Mouse (Mus musculus) erythroblast, embryonic 14.5 days (primary cell): ENCODE measurements around the gene Zyg11b. TPM values are rescaled to one million over a fixed set of nuclear protein-coding genes. Genes with fewer than 3 reads are reported as not detected.

Source experiments
- H3K27me3 ChIP-seq: 2 replicates; pipeline ENCODE4 v1.6.1; 2012; ENCODE audit warnings: inconsistent platforms; ENCODE audit not compliant: control insufficient read depth
- H3K36me3 ChIP-seq: 2 replicates; pipeline ENCODE4 v1.6.1; 2012; ENCODE audit warnings: mild to moderate bottlenecking, inconsistent platforms; ENCODE audit not compliant: control insufficient read depth
- H3K4me1 ChIP-seq: 2 replicates; pipeline ENCODE4 v1.6.1; 2012; ENCODE audit warnings: inconsistent platforms; ENCODE audit not compliant: control insufficient read depth
- H3K4me3 ChIP-seq: replicated peaks from 2 replicates; pipeline ENCODE3; 2012; ENCODE audit warnings: moderate library complexity, mild to moderate bottlenecking, inconsistent platforms
- H3K9me3 ChIP-seq: 2 replicates; pipeline ENCODE4 v1.6.1; 2012; ENCODE audit warnings: low read length, inconsistent platforms, mixed read lengths; ENCODE audit not compliant: control insufficient read depth
- GATA1 ChIP-seq: IDR thresholded peaks from 2 replicates; pipeline ENCODE4 v1.6.1; 2012; ENCODE audit warnings: low read length, inconsistent platforms, mixed read lengths
- TAL1 ChIP-seq: IDR thresholded peaks from 3 replicates; pipeline ENCODE4 v1.6.1; 2012; ENCODE audit warnings: low read length, inconsistent platforms, mixed read lengths
- polyA plus RNA-seq: library from polyadenylated mRNA; stranded (reverse); fragments of >175 nt; gene quantifications from 2 replicates; pipeline ENCODE4 v1.2.3, GENCODE M21; 2012

Zyg11b gene
- polyA plus RNA-seq, 1 experiment, result 0.02 TPM

GRCm38 (mm10) chr4:108276973-108277372, 23.9 kb downstream of the Zyg11b start:
- H3K36me3 ChIP-seq, result no peaks in the 10 kb centered on the region
- TF ChIP-seq TAL1 (no peak), GATA1 (no peak)
- no peaks in the 10 kb centered on the region for H3K27me3 ChIP-seq
- H3K4me3 ChIP-seq, result no peak overlapping the region
- H3K4me1 ChIP-seq, result no peaks in the 10 kb centered on the region
- no peaks in the 10 kb centered on the region for H3K9me3 ChIP-seq

- no peaks in the 10 kb centered on the region for H3K4me1 ChIP-seq
- peaks cover 3% of the 10 kb centered on the region; the same call in 1 of the 2 replicates for H3K36me3 ChIP-seq
- no peaks in the 10 kb centered on the region for H3K9me3 ChIP-seq
- no peaks in the 10 kb centered on the region for H3K27me3 ChIP-seq
- TF ChIP-seq GATA1 (no peak), TAL1 (no peak)
- H3K4me3 ChIP-seq, result no peak overlapping the region
Observed at GRCm38 (mm10) chr4:108272286-108272685, 28.6 kb downstream of the Zyg11b start.

GRCm38 (mm10) chr4:108265774-108266173, 35.1 kb downstream of the Zyg11b start:
- Histone ChIP-seq H3K4me1 (no peaks in the 10 kb centered on the region), H3K27me3 (no peaks in the 10 kb centered on the region), H3K9me3 (no peaks in the 10 kb centered on the region), H3K36me3 (peaks cover 12% of the 10 kb centered on the region; the same call in 1 of the 2 replicates), H3K4me3 (no peak overlapping the region)
- TF ChIP-seq TAL1 (no peak), GATA1 (no peak)

GRCm38 (mm10) chr4:108253317-108253716, 47.6 kb downstream of the Zyg11b start:
- peaks cover 11% of the 10 kb centered on the region; the same call in 1 of the 2 replicates for H3K36me3 ChIP-seq
- TF ChIP-seq TAL1 (no peak), GATA1 (no peak)

GRCm38 (mm10) chr4:108250501-108250900, 50.4 kb downstream of the Zyg11b start:
- TF ChIP-seq GATA1 (no peak), TAL1 (no peak)
- Histone ChIP-seq H3K4me1 (no peaks in the 10 kb centered on the region), H3K4me3 (no peak overlapping the region), H3K36me3 (peaks cover 10% of the 10 kb centered on the region; the same call in 1 of the 2 replicates), H3K27me3 (no peaks in the 10 kb centered on the region), H3K9me3 (no peaks in the 10 kb centered on the region)

More at GRCm38 (mm10) chr4:108253317-108253716, 47.6 kb downstream of the Zyg11b start:
- no peaks in the 10 kb centered on the region for H3K4me1 ChIP-seq
- no peaks in the 10 kb centered on the region for H3K9me3 ChIP-seq
- H3K27me3 ChIP-seq, result no peaks in the 10 kb centered on the region
- no peak overlapping the region for H3K4me3 ChIP-seq

GRCm38 (mm10) chr4:108249314-108249713, 51.6 kb downstream of the Zyg11b start:
- peaks cover 10% of the 10 kb centered on the region; the same call in 1 of the 2 replicates for H3K36me3 ChIP-seq
- no peak overlapping the region for H3K4me3 ChIP-seq
- TF ChIP-seq TAL1, result no peak
- TF ChIP-seq GATA1, result no peak
- no peaks in the 10 kb centered on the region for H3K4me1 ChIP-seq
- no peaks in the 10 kb centered on the region for H3K9me3 ChIP-seq
- no peaks in the 10 kb centered on the region for H3K27me3 ChIP-seq

GRCm38 (mm10) chr4:108233654-108234053, 67.2 kb downstream of the Zyg11b start:
- no peaks in the 10 kb centered on the region for H3K4me1 ChIP-seq
- peaks cover 5% of the 10 kb centered on the region; the same call in 1 of the 2 replicates for H3K36me3 ChIP-seq
- TF ChIP-seq GATA1 (no peak), TAL1 (no peak)
- H3K4me3 ChIP-seq, result no peak overlapping the region
- no peaks in the 10 kb centered on the region for H3K27me3 ChIP-seq
- H3K9me3 ChIP-seq, result no peaks in the 10 kb centered on the region

- Histone ChIP-seq H3K4me3 (no peak overlapping the region), H3K36me3 (no peaks in the 10 kb centered on the region), H3K27me3 (peaks cover 7% of the 10 kb centered on the region), H3K9me3 (no peaks in the 10 kb centered on the region), H3K4me1 (no peaks in the 10 kb centered on the region)
- no peak for TF ChIP-seq TAL1
- TF ChIP-seq GATA1, result no peak
Observed at GRCm38 (mm10) chr4:108225341-108225872, 75.5 kb downstream of the Zyg11b start.

- Histone ChIP-seq H3K9me3 (peaks cover 2% of the 10 kb centered on the region; the same call in 1 of the 2 replicates), H3K36me3 (no peaks in the 10 kb centered on the region), H3K4me3 (no peak overlapping the region), H3K4me1 (peaks cover 4% of the 10 kb centered on the region), H3K27me3 (peaks cover 34% of the 10 kb centered on the region)
- no peak for TF ChIP-seq GATA1
- no peak for TF ChIP-seq TAL1
Observed at GRCm38 (mm10) chr4:108222507-108222906, 78.4 kb downstream of the Zyg11b start.
